Mouse (Mus musculus) cerebral cortex, adult 2 months (tissue): ENCODE results near the gene Lrrc59.

Experiments
- WGBS: fragments of 180-500 bp; shearing (Covaris S2); methylation state at CpG from one replicate; pipeline ENCODE4 v1.1.7; 2018; 5-methylcytosine and 5-hydroxymethylcytosine counted together

Gene Lrrc59

DNA sequence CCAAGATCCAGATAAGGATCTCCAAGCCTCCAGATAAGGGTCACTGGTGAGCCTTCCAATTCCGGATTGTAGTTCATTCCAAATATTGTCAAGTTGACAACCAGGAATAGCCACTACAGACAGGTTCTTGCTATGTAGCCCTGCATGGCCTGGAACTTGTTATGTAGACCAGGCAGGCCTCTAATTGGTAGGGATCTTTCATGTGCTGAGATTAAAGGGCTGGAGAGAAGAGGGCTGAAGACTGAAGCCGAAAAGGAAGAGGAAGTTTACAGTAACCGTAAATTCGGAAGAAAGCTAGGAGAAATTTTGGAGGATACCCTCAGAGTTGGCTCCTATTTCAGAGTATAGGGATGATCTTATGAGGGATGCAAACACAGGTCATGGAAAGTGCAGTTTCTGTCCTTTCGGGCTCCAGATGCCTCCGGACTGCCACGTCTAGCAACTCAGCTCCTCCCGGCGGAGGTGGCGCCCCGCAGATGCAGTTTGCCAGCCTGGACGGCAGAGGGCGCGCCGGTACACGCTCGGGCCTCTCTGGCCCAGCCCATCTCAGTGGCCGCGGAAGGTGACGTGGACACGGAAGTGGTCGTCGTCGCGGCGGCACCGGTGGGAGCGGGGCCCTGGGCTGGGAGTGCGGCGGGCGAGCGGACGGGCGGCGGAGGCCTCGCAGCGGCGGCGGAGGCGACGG is at the start of gene Lrrc59:
Gene Lrrc59, plus strand, starts transcription at position 569 of the 685 bp plus-strand sequence.
- WGBS, result 5% methylated on average over 41 of the region's 41 CpGs

DNA sequence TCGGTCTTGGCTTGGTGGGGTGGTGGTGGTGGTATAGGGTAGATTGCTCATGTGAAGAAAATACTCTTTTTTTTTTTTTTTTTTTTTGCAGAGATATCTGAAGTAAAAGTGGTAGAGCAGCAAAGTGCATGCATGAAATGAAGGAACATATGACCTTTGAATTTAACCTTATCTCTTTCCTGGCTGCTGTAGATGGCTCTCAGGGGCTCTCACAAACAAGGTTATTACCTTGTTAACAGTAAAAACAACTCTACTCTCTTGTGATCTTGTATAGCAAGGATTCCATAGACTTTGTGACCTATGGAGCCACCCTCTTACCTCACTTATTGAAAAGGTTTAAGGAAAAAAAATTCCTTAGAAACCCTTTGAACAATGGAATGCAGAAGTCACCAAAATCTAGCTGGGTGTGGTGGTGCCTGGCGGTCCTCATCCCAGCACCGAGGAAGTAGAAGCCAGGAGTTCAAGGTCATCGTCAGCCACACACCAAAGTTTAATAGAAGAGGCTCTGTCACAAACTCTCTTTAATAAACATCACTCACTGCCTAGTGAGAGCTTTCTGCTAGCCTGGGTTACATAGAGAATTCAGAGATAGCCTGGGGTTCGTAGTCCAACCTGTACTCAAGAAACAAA is 49.3 kb upstream of the Lrrc59 start:
- 92% methylated on average over 5 of the region's 5 CpGs for WGBS

- 94% methylated on average over 9 of the region's 9 CpGs for WGBS
Observed at GRCm38 (mm10) chr11:94585091-94585490, 44.5 kb upstream of the Lrrc59 start.

GRCm38 (mm10) chr11:94587511-94587910 is 42.1 kb upstream of the Lrrc59 start:
- WGBS, result 88% methylated on average over 6 of the region's 6 CpGs

DNA sequence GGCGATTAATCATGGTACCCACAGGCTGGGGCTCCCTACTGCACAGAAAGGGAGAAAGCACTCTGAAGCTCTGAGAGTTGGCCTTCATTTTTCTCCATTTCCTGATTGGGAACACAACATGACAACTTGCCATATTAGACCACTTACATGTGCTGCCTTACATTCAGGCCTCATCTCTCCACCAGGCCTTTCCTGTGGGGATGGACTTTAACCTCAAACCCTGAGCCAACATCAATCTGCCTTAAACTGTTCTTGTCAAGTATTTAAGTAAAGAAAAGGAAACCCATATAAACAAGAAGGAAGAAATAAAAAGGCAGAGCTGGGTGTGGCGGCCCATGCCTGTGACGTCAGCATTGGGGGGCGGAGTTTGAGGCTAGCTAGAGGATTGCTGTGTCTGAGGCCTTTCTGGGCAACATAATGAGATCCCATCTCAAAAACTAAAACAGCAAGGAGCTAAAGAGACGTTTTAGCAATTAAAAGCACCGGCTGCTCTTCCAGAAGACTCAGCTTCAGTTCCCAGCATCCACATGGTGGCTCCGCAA is 33.2 kb upstream of the Lrrc59 start:
- WGBS, result 68% methylated on average over 7 of the region's 7 CpGs

DNA sequence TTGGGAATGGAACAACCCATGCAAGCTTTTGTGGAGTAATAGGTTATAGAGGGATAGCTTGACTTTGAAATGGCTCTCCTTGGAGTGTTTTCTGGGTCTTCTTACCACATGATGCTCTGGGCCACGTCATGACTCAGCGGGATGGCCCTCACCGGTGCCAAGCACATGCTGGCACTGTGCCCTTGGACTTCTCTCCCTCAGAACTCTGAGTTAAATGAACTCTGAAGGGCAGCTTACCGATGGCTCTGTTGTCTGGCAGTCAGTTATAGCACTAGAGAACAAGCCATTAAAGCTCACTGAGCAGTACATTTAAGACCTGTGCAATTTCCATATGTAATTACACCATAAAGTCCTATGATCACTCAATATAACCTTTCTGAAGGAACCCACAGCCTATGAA is 32.2 kb upstream of the Lrrc59 start:
- WGBS, result 65% methylated on average over 4 of the region's 4 CpGs

GRCm38 (mm10) chr11:94598437-94599120 is 31.0 kb upstream of the Lrrc59 start:
- 74% methylated on average over 6 of the region's 6 CpGs for WGBS

GRCm38 (mm10) chr11:94600447-94600846 is 29.1 kb upstream of the Lrrc59 start:
- 92% methylated on average over 7 of the region's 7 CpGs for WGBS

GRCm38 (mm10) chr11:94601321-94602281 is 28.0 kb upstream of the Lrrc59 start, which contains the start of gene Acsf2:
Gene Acsf2, minus strand, starts transcription at chr11:94601871.
- 5% methylated on average over 52 of the region's 52 CpGs for WGBS

DNA sequence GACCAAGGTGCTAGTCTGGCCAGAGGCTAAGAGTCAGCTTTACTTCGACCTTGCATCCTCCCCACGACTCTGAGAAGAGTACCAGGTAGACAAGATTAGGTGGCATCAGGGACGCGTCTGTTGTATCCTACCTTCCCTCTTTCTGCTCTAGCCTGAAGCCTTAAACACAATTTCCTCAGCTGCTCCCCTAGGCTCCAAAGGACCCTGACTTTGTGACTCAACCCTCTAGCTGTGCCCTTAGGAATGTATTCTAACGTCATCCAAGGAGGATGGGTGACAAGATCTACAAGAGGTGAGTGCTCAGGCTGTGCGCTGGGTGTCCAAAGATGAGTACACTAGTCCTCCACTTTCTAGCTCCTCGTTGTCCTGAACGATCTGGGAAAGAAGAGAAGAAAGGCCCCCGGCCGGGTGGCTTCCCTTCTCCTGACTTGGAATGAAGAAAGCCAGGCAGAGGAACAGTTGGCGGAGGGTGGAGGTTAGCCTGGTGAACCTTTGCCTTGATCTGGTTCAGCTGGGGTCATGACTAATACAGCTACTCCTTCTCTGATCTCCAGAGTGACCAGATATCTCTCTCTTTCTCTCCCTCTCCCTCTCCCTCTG is 27.1 kb upstream of the Lrrc59 start:
- WGBS, result 88% methylated on average over 11 of the region's 11 CpGs

DNA sequence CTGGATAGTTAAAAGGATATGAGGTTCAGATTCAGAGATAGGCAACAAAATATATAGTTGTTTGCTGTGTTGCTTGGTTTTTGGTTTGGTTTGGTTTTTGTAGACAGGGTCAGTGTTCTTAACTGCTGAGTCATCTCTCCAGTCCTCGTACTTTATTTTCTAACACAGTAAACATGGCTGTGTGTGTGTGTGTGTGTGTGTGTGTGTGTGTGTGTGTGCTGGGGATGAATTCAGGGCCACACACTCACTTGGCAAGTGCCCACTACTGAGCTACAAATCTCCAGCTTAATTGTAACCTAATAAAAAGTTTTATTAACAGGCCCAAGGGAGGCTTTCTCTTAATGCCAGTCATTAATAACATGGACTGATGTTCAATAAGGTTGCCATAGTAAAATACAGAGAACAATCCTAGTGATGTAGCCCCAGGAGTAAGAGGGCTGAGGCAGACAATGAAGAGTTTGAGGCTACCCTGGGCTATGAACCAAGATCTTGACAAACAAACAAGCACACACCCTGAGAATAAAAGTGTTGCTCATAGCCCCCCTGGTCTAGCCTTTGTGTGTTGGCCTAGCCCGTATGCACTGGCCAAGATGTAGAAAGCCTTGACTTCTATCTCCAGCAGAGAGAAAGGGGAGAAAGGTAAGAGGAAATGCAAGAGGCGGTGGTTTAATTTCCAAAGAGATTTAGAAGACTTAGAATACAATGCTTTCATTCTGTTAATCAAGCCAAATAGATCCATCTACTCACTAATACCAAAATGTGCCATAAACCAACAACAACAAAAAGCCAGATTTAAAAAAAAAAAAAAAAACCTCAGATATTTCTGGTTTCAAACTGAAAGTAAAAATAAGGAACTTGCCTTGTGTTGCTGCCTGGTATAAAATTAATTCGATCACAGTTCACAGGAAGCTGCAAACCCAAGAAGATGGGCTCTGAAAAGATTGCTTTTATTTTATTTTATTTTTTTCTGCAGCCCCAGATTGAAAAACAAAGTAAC is 18.5 kb upstream of the Lrrc59 start:
- 70% methylated on average over 4 of the region's 4 CpGs for WGBS

- 86% methylated on average over 4 of the region's 4 CpGs for WGBS
Observed at GRCm38 (mm10) chr11:94614603-94615002, 15.0 kb upstream of the Lrrc59 start.

GRCm38 (mm10) chr11:94615494-94615893 is 14.1 kb upstream of the Lrrc59 start:
- 17% methylated on average over 4 of the region's 4 CpGs for WGBS

GRCm38 (mm10) chr11:94617646-94618045 is 11.9 kb upstream of the Lrrc59 start:
- WGBS, result 90% methylated on average over 2 of the region's 2 CpGs

GRCm38 (mm10) chr11:94620766-94621457 is 8.7 kb upstream of the Lrrc59 start:
- 43% methylated on average over 6 of the region's 6 CpGs for WGBS

DNA sequence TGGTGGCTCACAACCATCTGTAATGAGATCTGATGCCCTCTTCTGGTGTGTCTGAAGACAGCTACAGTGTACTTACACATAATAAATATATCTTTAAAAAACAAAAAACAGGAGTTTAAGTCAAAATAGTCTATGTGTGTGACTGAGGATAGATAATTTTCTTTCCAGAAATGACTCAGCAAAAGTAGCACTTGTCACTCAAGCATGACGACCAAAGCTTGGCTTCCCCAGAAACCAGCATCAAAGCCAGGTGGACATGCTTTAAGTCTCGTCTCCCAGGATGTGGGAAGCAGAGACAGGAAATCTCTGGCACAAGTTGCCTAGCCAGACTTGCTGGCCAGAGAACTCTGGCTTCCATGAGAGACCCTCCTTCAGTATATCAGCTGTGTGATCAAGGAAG is 7.4 kb upstream of the Lrrc59 start:
- WGBS, result 64% methylated on average over 2 of the region's 2 CpGs

GRCm38 (mm10) chr11:94629884-94630198 is 274 bp downstream of the Lrrc59 start:
- under 1% methylated on average over 28 of the region's 28 CpGs for WGBS

DNA sequence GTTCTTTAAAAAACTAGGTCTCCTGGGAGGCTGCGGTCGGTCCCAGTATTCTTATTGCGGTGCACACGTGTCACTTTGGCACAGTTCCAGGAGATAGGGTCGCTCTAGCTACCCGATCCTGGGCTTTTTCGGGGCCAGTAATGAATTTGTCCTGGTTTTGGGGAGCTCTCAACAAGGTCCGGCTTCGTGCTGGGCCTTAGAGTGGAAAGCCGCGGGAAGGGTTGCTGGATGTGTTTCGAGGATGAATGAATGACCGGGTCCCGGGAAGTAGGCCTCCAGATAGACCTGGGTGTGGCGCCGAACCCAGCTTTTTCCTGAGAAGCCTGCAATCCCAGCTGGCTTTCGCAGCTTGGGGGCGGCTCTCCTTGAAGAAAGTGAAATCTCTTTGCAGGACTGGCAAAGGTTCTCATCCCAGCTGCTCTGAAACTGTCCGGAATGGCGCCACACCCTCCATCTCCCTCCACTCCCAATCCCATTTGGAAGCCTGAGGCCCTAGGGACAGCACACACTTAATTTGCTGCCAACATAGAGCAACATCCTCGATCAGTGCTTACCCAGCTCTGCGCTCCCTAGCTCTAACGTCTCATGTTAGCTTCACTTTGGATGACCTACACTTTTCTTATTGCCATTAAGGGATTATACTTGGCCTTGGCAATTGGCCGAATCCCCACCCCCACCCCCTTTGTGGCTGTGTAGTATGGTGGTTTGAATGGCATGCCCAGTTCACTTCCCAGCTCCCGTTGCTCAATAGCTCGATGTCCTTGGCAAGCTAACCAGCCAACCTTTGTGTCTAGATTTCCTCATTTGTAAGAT is 838 bp downstream of the Lrrc59 start:
- 4% methylated on average over 26 of the region's 26 CpGs for WGBS
